Mouse (Mus musculus) adrenal gland, postnatal 10 days (tissue): ENCODE measurements around the gene Mgst3. TPM values are rescaled to one million over a fixed set of nuclear protein-coding genes. Genes with fewer than 3 reads are reported as not detected.

ENCODE experiments used
- DNase-seq: peaks from one replicate; pipeline ENCODE4 v3.0.0; 2021; ENCODE audit warnings: mixed read lengths
- long read RNA-seq, 2 experiments: library from polyadenylated mRNA; stranded (forward); transcript quantifications; one replicate each; pipeline ENCODE4 v2.0.0; 2021
- total RNA-seq, 2 experiments: library from RNA; stranded (reverse); gene quantifications; 2 replicates each; pipeline ENCODE4 v1.2.3; 2021

Gene Mgst3
- total RNA-seq, result 10 to 100 TPM; 63.5 to 71.5 TPM
- long read RNA-seq, experiment 1, transcript Mgst3-201 (6 exons, 1,097 nt), result major isoform, 139 of 155 reads
- long read RNA-seq, experiment 1, partial matches to known transcripts, result 8 of 155 reads
- long read RNA-seq, experiment 1, other reads (novel, unspliced or antisense), result 8 of 155 reads
- long read RNA-seq, experiment 2, transcript Mgst3-201 (6 exons, 1,097 nt), result major isoform, 142 of 155 reads
- long read RNA-seq, experiment 2, partial matches to known transcripts, result 10 of 155 reads
- long read RNA-seq, experiment 2, other reads (novel, unspliced or antisense), result 3 of 155 reads

DNA sequence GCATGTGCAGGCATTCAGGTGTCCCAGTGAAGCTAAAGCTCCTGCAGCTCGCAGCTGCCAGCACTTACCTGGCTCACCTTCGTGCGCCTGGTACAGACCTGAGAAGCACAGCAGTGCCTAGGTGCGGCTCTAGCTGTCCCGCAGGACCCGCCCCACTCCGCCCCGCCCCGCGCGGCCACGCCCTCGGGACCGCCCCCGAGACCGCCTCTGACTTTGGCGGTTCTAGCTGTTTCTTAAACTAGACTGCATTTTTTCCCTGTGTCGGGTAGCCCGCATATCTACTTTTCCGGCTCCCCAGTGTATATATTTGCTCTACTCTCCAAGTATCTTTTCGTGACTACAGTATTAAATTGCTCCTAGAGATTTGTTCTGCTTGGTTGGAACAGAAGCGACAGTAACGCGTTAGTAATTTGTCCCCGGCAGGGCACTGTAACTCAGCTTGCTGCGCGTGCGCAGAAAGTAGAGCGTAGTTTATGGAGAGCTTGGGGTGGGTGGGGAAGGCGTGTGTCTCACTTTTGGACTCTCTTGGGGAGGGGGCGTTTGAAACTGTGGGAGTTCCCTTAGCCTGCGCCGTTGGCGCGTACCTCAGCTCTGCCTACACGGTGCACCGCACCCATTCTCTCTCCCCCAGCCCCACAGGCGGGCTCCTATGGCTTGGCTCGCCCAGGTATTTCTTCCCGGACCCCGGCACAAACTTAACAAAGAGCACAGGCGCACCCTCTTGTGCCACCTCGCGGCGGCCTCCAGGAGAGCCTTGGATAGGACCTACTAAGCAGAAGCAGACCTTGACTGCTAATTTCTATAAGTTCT, at the start of gene Mgst3:
Gene Mgst3 (minus strand): TSS at position 159 of the 810 bp plus-strand sequence.
- peak; percentile 98 for DNase-seq

DNA sequence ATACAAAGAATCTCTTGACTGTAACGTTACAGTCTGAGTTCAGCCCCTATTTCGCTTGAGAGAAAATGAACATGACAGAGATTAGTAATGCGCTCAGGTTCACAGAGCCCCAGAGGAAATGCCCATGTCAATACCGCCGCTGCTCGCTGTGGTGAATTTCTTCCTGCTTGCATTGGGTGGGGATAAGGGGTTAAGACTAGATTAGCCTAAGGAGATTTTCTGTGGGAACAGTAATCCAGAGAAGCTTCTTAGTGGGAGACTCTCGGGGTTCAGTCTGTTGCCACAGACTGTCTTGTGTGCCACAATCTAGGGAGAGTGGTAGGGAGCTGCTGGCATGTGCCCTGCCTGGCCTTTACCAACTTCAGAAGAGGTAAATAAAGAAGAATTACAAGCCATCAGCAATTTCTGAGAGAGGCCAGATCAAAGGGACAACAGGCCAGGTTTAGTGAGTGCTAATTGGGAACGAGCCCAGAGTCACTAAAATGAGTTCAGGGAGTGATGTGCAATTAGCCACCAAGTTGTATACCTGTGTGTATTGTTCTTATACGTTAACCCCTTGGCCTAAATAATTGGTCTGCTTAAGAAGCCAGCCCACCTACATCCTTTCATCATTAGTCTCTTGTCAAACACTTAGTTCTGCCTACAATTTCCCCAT, 44.7 kb upstream of the Mgst3 start:
- DNase-seq, result no peak

DNA sequence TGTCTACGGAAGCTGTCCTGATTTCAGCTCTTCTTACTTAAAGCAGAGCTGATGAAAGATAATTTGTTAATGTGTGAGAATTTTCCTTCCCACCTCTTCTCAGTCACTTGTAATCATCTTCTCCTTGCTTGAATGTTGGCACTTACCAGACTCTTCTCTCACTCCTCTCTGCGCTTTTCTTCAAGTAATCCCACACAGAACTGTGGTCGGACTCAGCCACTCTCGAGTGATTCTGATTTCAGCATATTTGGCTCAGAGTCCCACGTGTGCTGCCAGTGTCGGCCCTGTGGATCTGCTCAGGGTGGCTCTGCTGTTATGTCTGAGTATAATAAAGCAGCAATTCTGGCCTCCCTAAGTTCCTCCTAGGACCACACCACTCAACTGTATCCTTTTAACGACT, 43.5 kb upstream of the Mgst3 start:
- no peak for DNase-seq

DNA sequence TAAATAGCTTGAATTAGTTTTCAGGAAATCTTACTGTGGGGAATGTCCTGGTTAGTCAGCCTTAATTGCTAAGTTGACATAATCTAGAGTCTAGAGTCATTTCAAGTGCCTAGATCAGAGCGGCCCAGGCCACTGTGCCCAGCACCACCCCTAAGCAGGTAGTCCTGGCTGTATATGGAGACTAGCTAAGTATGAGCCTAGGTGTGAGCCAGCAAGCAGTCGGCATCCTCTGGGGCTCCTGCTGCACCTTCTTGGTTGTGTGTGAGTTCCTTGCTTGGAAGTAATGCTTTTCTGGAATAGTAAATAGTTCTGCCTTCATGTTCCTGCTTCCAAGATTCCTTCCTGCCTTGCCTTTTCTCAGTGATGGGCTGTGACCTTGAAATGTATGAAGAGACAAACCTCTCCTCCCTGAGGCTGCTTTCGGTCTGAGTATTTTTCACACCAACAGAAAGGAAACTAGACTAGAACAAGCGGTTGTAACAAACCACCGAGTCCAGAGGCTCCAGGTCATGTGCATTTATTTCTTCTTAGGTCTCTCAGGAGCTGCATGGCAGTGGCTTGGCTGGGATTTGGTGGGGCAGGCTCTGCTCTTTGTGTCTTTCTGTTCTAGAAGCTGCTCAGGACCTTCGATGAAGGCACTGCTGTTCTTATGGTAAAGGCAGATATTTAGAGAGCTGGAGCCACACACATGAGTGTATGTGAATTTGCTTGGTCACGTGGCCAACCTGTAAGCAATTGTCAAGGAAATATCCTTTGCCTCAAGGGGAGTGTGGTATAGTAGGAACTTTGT, 42.7 kb upstream of the Mgst3 start:
- no peak for DNase-seq

DNA sequence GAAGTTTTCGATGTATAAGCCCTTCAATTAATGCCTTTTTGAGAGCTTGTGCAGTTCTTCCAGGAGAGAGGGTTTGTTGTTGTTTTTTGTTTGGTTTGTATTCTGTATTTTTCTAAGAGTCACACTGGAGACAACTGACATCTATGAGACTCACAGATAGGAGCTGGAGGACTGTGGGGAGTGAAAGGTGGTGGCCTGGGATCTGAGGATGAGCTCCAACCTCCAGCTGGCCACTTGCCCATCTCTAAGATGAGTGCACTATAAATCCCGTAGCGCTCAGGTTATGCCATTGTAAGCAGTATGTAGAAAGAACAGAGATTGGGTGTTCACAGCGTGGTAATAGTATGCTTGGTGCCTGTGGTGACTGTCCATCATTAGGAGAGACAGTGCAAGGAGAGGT, 41.3 kb upstream of the Mgst3 start:
- DNase-seq, result no peak

DNA sequence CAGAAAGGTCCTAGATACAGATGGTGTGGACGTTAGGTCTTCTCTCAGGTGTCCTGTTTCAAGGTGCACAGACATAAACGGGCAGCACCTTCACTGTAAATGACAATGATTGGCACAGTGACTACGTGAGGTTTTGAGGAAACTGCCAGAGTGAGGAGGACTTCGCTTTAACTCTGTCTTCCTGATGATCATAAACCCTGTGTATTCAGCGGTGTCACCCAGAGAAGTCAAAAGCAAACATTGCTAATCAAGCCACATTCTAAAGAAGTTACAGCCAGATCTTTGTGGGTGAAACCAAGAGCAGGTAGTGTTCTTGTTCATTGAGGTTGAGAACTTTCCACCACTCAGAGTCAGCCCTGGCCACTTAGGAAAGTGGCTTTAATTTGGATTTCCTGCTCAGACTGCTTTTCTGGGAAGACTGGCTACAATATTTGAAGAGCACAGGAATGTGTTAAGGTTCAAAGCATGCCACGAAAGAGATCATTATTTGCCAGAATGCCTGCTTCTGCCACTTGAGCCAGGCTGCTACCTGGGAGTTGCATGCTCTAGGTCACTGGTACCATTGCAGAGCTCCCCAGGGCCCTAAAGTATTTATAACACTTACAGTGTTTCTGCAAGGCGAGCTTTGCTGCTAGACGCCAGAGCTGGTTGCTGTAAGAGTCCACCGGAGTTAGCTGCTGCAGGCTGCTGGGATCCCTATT, 37.5 kb upstream of the Mgst3 start:
- peak; percentile 29 for DNase-seq

DNA sequence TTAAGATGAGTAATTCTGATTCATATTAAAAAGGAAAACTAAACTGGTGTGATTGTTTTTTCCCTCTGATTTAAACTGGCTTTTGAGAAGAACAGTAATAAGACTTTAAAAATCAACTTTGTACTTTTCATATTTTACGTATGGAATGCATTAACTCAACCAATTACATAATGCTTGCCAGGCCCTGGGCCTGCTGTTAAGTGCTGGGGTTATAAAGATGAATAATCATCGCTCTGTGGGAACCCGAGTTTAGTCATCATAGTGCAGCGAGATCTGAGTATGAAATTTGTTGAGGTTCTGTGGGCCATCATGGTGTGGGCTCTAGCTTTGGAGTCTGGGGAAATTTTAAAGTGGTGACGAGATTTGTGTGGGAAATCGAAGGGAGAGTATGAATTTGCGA, 33.0 kb upstream of the Mgst3 start:
- no peak for DNase-seq

DNA sequence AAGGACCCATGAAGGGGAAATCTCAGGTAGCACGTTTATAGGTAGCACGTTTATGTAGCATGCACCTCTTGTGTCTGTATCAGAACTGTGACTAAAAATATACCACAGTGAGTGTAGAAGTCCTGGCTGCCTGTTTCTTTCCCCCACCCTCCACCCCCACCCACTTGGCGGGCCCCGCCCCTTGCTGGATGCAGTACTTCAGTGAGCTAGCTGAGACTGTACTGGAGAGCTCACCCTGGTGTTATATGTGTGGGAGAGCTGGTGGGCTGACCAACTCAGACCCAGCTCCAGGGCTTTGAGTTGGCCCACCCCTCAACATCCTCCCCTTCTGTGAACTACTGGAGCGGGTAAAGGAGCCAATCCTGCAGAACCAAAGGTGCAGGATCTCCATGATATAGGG, 31.9 kb upstream of the Mgst3 start:
- no peak for DNase-seq

DNA sequence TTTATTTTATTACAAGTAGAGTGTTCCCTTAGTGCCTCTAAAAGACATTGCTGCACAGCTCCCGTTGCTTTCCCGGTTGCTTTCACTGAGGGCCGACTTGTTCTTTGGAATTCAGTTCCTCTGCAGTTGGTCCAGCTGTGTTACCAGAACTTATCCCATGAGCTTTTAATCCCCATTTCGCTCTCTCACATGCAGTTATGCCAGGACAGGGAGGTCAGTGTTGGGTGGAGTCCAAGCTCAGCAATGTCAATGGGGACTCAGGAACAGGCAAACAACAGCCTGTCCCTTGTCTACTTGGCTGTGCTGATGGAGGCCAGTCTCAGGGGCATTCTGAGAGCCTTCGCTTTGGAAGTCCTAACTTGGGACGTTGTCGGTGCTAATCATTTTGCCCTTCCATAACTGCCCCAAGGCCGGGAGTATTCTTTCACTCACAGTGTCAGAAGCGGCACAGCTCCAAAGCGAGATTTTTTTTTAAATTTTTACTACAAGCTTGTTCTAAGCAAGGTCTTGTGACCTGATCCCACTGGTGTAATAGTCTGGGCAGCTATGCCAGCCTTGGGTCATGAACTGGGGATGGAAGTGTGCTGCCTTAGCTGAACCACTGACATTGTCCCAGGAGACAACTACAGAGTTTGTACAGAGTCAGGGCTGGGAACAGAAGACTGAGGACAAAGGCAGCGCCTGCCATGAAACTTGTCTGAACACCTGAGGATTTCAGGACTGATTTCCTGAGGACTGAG, 29.0 kb upstream of the Mgst3 start:
- peak; percentile 70 for DNase-seq

DNA sequence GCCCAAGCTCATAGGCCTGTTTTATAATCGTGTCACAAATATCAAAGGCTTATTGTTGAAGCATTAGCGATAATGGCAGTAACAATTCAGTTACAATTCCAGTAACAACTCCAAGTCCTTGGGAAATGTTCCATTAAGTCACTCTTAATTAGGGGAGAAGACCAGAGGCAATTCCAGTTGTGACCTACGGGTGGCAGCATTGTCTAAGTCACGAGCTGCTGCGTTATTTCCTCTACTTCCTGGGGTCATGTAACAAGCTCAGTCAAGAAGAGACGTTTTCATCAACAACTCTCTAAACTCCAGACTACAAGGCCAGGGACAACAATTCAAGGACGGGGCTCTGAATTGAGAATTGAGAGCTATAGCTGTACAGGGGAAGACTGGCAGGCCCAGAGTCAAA, 21.2 kb upstream of the Mgst3 start:
- peak; percentile 84 for DNase-seq

DNA sequence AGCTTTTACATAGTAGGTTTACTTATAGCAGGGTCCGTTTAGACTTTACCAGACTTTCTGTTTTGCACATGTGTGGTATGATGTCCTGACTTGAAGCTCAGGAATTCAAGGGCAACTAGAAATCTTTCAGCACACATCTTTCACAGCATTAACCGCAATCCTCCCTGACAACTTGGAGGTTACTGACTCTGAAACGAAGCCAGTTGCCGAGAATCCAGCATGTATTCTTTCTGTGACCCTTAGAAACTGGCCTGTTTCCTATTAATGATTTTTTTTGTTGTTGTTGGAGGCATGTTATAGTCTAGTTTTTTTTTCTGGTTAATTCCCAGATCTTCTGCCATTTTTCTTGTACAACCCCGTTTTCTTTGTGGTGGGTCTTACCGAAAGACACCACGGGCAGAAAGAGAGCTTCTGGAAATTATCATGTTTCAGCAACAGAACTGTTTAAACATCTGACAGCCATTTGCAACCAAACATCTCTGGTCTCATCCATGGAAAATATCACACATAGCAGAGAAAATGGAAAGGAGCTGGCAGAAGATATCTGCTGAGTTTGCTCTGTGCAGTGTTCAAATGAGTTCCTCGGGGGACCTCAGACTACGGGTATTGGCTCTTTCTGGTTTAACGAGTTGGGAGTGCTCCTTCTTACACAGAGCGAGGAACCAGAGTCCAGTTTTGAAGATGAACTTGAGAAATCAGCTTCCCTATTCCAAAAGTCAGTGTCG, 18.5 kb upstream of the Mgst3 start:
- no peak for DNase-seq

DNA sequence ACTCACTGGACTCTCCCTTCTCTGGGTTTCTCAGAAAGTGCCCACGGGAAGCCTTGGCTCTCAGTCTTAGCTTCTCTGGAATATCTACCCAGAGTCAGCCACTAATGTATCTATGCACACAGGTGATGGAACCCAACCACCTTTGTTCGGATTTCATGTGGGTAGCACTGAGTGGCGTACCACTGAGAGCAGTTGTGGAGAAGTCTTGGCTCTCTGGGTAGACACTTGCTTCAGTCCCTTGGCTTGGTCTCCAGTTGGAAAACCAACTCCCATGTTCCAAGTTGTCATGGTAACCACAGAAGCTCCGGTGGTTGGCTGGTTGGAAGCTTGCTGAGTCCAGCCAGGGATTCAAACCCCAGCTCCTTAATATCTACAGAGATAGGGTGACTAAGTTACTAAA, 16.0 kb upstream of the Mgst3 start:
- DNase-seq, result no peak

DNA sequence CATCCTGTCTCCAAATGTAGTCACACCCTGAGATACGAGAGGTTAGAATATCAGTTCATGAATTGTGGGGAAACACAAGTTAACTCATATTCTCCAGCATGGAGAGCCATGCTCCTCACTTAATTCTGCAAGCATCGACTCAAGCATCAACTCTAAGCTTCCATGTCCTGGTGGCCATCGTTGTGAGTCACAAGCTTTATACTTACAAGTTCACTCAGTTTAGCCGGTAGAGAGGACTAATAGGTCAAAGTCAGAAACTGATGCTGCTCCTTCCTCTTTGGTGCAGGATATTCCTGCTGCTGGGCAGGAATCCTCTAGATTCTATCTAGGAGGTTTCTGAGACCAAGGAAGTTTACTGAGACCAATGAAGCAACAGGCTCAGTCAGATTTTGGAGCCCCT, 11.6 kb upstream of the Mgst3 start:
- DNase-seq, result no peak

DNA sequence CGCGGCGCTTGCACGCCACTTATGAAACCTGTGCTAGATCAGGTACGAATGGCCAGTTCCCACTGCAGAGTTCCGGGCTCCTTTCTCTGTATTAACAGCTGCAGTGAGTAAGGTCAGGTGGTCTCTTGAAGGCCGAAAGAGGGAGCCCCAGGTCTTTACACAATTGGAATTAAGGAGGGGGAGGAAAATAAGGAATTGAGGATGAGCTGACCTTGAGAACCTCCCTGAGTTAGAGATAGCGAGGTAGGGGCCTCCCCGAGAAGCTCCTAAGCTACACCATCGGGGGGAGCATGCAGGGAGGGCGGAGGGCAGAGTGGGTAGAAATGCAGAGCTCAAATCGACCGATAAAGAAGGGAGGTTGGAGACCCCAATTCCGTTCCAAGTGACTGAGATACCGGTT, 360 bp downstream of the Mgst3 start:
- DNase-seq, result no peak

DNA sequence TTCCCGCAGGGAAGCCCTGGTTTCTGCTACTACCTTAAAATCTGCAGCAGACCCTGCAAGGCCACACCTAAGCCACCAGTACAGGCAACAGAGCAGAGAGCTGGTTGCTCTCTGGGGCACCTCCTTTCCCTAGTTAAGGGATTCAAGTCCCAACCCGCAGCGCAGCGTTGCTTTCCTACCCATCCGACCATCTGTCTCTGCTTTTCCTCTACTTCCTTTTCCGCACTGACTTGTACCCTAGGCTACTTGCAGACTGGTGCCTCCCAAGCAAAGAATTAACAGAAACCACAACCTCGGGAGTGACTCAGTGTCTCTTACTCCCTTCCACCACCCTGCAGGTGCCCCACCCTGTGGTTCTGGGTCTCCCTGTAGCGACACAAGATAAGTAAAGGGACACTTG, 954 bp downstream of the Mgst3 start:
- peak; percentile 15 for DNase-seq

DNA sequence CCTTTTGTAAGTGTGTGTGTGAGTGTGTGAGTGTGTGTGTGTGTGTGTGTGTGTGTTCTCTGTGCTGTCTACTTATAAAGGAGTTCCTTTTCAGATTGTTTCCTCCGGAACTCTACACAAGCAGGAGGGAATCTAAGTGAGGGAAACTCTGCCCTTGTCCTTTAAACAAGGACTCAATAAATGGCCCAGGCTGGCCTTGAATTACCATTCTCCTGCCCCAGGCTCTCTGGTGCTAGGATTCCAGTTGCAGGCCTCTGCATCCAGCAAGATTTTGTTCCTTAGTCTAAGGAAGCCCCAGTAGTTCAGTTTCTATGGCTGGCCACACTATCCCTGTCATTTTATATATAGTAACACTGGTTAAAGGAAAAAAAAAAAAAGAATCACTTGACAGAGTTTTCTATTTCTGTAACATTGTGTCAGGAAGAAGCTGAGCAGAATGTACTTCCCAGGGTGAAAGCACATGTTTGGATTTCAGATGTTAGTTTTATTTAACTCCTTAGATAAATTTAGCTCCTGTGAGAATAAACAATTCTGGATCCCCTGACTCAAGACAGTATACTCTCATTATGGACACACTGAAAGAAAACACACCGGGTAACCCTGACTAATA, 1.5 kb downstream of the Mgst3 start:
- DNase-seq, result peak; percentile 43

DNA sequence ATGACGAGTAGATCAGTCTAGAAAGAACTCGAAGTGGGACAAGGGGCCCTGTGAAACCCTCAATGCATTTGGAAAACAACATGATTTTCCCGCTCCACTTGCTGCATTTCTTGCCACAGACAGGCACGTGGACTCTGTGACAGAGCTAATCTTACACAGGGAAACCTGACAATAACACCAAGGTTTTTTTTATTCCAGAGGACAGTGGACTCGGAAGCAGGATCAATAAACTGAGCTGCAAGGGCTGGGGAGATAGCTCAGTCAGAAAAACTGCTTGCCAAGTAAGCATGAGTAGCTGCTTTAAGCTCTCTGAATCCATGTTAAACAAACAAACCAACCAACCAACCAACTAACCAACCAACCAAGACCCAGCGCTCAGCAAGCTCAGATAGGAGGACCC, 2.4 kb downstream of the Mgst3 start:
- no peak for DNase-seq

DNA sequence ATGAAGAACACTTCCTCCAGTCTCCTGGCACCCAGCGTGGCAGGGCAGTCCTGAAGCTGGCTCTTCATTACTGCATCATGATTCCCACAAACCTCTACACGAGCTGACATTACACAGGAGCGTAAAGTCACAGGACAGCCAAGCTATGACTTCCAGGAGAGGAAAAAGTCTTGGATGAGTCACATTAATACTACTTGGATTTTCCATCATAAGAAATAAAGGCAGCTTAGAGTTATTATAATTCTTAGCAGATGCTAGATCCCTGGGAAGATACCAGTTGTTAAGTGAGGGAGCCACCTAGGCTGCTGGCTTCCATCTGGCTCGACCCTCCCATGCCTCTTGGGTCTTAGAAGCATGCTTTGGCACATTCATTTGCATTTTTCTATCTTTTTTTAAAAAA, 3.3 kb downstream of the Mgst3 start:
- DNase-seq, result no peak

DNA sequence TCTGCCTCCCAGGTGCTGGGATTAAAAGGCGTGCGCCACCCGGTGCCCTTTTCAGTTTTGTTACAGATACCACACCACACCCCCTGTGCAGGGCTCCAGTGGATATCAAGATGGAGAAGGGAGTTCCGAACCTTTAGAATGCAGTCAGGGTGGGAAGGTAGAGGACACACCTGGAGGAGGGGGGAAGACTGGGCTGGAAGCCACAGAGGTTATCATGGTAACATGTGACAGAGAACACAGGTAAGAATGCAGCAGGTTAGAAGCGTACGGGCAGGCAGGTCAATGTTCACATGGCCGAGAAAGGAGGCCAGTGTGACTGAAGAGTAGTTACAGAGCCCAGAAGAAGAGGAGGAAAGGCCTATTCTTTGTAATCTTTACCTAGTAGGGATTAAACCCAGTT, 4.1 kb downstream of the Mgst3 start:
- no peak for DNase-seq

DNA sequence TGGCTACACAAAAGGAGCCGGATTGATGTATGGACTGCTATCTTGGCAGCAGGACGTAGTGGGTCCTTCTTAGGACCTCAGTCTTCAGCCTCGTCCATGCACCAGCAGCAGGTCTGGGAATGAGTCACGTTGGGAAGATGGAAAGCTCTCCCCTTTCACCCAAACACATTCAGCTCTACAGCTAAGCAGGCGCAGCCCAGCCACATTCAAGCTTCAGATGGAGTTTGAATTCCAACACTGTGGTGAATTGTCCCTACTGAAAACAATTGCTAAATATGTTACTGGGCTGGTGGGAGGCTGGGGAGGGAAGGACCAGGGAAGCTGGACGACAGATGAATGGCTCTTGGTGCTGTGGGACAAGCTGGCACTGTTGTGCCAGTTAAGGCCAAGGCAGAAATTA, 5.1 kb downstream of the Mgst3 start:
- no peak for DNase-seq
